Mouse (Mus musculus) G1E (cell line): Measurements from ENCODE around the gene Arhgap23. TPM values are rescaled to one million over a fixed set of nuclear protein-coding genes. Genes with fewer than 3 reads are reported as not detected.

ENCODE experiments used
- ATAC-seq: 2 replicates; pipeline ENCODE4 v1.8.0; 2016; ENCODE audit warnings: mild to moderate bottlenecking; ENCODE audit not compliant: insufficient number of reproducible peaks, poor library complexity, low FRiP score, severe bottlenecking; ENCODE audit errors: extremely low read depth
- DNase-seq: peaks from one replicate; pipeline ENCODE4 v3.0.0; 2012; ENCODE audit warnings: low spot score
- H3K27me3 ChIP-seq: 2 replicates; pipeline ENCODE4 v1.6.1; 2012; ENCODE audit warnings: mild to moderate bottlenecking, low read length, inconsistent platforms; ENCODE audit not compliant: insufficient read depth
- H3K36me3 ChIP-seq: replicated peaks from 2 replicates; pipeline ENCODE3; 2012; ENCODE audit warnings: mild to moderate bottlenecking, inconsistent platforms
- H3K4me1 ChIP-seq: 2 replicates; pipeline ENCODE4 v1.6.1; 2012; ENCODE audit warnings: low read depth, low read length, inconsistent platforms, mixed read lengths; ENCODE audit not compliant: insufficient read depth
- H3K4me3 ChIP-seq: 2 replicates; pipeline ENCODE4 v1.5.1; 2012; ENCODE audit warnings: low read depth, mild to moderate bottlenecking, inconsistent platforms, low read length, moderate library complexity, mixed read lengths
- H3K9me3 ChIP-seq: replicated peaks from 2 replicates; pipeline ENCODE4 v1.6.1; 2012; ENCODE audit warnings: inconsistent platforms
- CTCF ChIP-seq: IDR thresholded peaks from 2 replicates; pipeline ENCODE4 v1.5.1; 2012; ENCODE audit warnings: low read depth, low read length, inconsistent platforms, mixed read lengths
- GATA1 ChIP-seq: IDR thresholded peaks from 2 replicates; pipeline ENCODE4 v1.6.1; 2012; ENCODE audit warnings: borderline replicate concordance, low read length, inconsistent platforms, mixed read lengths
- GATA2 ChIP-seq: IDR thresholded peaks from 2 replicates; pipeline ENCODE4 v1.6.1; 2012; ENCODE audit warnings: low read depth, low read length, inconsistent platforms, borderline replicate concordance
- POLR2AphosphoS5 ChIP-seq: IDR thresholded peaks from 2 replicates; pipeline ENCODE4 v1.6.1; 2012; ENCODE audit warnings: low read depth, low read length, inconsistent platforms; ENCODE audit not compliant: insufficient replicate concordance
- TAL1 ChIP-seq: conservative IDR thresholded peaks from 2 replicates; pipeline ENCODE4 v1.6.1; 2012; ENCODE audit warnings: low read depth, low read length, inconsistent platforms, mixed read lengths
- polyA plus RNA-seq: library from polyadenylated mRNA; stranded (reverse); fragments of >175 nt; gene quantifications from 2 replicates; pipeline ENCODE4 v1.2.3, GENCODE M21; 2012
- total RNA-seq, 2 experiments: library from RNA; stranded (forward) in 1 of 2; stranded (reverse) in 1 of 2; fragments of 200-1000 nt in 1 of 2; fragments of >200 nt in 1 of 2; fragmentation: Nextera tagmentation in 1 of 2; gene quantifications; 2 replicates each; pipeline ENCODE4 v1.2.3; 2014 to 2017

The Arhgap23 gene
- total and polyA plus RNA-seq, 3 experiments = 2.4 to 18.6 (median 17.9) TPM

DNA sequence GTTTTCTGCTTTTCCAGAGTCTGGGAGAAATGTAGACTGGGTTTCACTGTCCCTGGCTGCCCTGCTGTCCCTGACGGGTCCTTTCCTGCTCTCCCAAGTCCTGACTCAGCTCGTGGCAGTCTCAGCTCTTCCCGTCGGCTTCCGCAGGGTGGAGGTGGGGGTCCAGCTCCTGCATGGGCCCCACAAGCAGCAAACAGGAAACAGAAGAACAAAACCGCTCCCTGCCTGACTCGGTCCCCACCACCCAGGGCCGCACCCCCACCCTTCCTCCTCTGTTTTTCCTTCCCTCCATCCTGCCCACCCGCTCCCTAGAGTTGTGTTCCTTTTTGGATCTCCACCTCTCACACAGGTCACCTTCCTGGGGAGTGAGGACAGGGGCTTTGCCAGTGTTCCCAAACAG is 23.5 kb downstream of the Arhgap23 start:
- DNase-seq = no peak
- TF ChIP-seq GATA2 (no peak), TAL1 (no peak), CTCF (no peak), GATA1 (no peak), POLR2AphosphoS5 (no peak)
- no peak for ATAC-seq
- peaks cover 28% of the 10 kb centered on the region for H3K36me3 ChIP-seq
- H3K4me3 ChIP-seq = peak overlapping the region; percentile 7; the same call in 1 of the 2 replicates
- H3K9me3 ChIP-seq = no peaks in the 10 kb centered on the region
- peaks cover 21% of the 10 kb centered on the region for H3K27me3 ChIP-seq
- peaks cover 89% of the 10 kb centered on the region for H3K4me1 ChIP-seq

DNA sequence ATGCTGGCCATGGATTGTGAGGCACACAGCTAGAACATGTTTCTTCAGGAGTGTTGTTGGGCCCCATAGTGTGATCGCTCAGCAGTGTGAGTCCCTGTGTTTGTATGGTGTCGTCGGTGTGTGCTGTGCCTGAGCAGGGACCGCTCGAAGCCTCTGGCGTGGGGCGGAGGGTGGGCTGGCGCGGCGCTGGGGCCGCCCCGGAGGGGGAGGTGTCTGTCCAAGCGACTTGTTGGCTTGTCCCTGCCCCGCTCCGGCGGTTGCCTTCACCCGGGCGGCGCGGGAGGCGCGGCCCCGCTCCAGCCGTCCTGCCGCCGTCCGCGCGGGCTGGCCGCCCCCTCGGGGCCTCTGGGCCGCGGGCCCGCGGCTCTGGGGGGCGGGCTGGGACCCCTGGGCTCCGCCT is 24.6 kb downstream of the Arhgap23 start:
- no peak for ATAC-seq
- no peaks in the 10 kb centered on the region for H3K9me3 ChIP-seq
- peaks cover 39% of the 10 kb centered on the region for H3K36me3 ChIP-seq
- peak overlapping the region; percentile 74 for H3K4me3 ChIP-seq
- H3K4me1 ChIP-seq = peaks cover 94% of the 10 kb centered on the region
- TF ChIP-seq TAL1 = no peak
- TF ChIP-seq GATA1 = no peak
- TF ChIP-seq GATA2 = no peak
- no peak for TF ChIP-seq CTCF
- no peak for TF ChIP-seq POLR2AphosphoS5
- no peak for DNase-seq
- peaks cover 21% of the 10 kb centered on the region for H3K27me3 ChIP-seq

DNA sequence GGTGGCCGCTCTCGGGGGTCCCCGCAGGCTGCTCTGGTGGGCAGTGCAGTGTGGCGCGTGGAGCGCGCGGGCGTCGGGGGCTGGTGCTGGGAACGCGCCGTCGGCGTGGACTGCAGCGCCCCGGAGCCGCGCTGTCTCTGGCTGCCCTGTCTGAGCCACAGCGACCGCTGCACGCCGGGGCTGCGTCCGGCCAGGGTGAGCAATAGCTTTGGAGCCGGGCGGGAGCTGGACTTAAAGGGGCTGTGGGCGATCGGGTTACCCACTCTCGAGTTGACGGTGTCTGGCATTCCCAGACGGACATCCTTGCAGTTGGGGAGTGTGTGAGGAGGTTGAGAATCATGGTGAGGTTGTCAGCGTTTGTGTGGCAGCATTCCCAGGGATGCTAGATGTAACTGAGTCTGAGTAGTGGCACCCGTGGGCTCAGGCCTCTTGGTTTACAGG is 25.1 kb downstream of the Arhgap23 start:
- peaks cover 94% of the 10 kb centered on the region for H3K4me1 ChIP-seq

DNA sequence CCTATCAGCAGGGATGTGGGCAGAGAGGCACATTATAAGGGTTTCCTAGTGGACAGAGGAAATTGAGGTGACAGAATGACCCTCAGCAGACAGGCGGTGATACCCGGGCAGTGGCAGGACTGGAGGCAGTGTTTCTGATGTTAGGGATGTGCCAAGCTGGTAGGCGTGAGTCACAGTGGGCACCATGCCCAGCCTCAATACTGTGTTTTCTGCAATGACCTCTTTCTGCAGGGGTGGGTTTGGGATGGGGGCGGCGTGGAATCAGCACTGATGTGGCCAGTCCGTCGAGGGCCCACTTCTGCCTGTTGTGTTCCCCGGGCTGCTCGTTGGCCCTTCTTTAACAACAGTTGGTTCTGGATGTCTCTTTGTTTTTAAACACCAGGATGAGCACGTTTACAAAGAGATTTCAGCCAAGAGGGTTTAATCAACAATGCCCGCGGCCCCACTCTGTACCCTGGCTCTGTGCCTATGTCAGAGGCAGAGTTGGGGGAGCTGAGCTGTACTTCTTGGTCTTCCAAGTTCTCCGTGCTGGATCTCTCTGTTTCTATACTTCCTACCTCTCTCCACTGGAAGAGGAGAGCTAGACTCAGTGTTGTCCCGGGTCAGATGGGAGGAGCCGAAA is 25.8 kb downstream of the Arhgap23 start:
- H3K4me1 ChIP-seq = peaks cover 94% of the 10 kb centered on the region
- peaks cover 48% of the 10 kb centered on the region for H3K36me3 ChIP-seq
- no peak for DNase-seq
- no peak for ATAC-seq
- no peak for TF ChIP-seq POLR2AphosphoS5
- TF ChIP-seq GATA2 = no peak
- no peak for TF ChIP-seq TAL1
- no peak for TF ChIP-seq CTCF
- TF ChIP-seq GATA1 = no peak
- peaks cover 21% of the 10 kb centered on the region for H3K27me3 ChIP-seq
- peak overlapping the region; percentile 74; the same call in 1 of the 2 replicates for H3K4me3 ChIP-seq
- H3K9me3 ChIP-seq = no peaks in the 10 kb centered on the region

More for the DNA sequence above, 25.1 kb downstream of the Arhgap23 start:
- peaks cover 44% of the 10 kb centered on the region for H3K36me3 ChIP-seq
- no peak for TF ChIP-seq POLR2AphosphoS5
- H3K27me3 ChIP-seq = peaks cover 21% of the 10 kb centered on the region
- no peak for DNase-seq
- ATAC-seq = no peak
- peak overlapping the region; percentile 74 for H3K4me3 ChIP-seq
- no peaks in the 10 kb centered on the region for H3K9me3 ChIP-seq

DNA sequence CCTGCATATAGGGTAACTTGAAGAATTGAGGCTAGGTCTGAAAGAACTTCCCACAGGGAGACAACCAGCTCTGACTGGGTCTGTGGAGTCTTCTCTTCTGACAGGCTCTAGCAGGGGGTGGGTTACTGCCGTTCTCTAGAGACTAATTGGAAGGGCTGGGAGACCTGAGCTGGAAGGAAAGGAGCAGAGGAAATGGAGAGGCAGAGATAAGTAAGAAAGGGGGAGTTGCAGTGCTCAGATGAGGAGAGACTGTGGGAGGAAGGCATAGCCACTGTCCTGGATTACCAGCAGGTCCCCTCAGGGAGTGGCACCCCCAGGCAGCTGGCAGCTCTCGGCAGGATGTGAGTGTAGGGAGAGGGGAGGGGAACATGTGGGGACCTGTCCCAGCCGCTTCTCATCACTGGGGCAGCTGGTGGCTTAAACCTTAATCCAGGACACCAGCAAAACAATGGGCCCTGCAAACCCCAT is 26.4 kb downstream of the Arhgap23 start:
- TF ChIP-seq GATA1 = no peak
- no peak for TF ChIP-seq CTCF
- no peak for TF ChIP-seq GATA2
- TF ChIP-seq TAL1 = no peak
- no peak for TF ChIP-seq POLR2AphosphoS5
- peaks cover 21% of the 10 kb centered on the region for H3K27me3 ChIP-seq
- no peaks in the 10 kb centered on the region for H3K9me3 ChIP-seq
- H3K36me3 ChIP-seq = peaks cover 44% of the 10 kb centered on the region
- DNase-seq (no peak), ATAC-seq (peak; percentile 29; the same call in 1 of the 2 replicates)
- H3K4me3 ChIP-seq = peak overlapping the region; percentile 50; the same call in 1 of the 2 replicates
- peaks cover 94% of the 10 kb centered on the region for H3K4me1 ChIP-seq

DNA sequence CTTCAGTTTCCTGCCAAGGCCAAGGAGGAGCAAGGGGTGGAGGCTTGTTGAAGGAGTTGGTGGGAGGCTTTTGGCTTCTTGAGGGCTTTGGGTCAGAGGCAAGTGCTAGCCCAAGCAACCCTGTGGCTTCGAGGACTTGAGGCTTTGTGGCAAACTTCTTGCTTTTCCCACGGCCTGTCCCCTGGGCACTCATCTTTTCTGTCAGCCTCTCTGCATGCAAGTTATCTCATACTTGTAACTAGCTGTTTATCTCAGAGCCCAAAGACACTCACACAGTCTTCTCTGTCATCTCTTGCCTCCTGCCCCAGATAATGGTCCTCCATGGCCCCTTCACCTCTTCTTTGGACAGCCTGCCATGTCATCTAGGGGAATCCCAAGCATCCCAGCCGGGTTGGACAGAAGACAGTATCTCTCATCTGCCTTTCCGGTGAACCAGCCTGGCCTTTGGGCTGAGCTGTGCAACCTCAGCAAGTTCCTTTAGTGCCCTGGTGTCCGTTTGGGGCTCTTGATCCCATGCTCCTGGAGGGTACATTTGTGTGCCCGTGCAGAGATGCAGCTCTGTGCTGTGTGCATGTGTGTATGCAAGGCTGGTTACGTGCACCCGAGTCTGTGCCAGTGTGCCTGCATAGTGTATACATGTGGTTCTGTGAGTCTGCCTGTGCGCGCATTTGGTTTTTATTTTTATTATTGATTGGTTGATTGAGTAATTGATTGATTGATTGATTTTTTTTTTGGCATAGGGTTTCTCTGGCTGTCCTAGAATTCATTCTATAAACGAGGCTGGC is 27.8 kb downstream of the Arhgap23 start:
- Histone ChIP-seq H3K4me1 (peaks cover 100% of the 10 kb centered on the region), H3K4me3 (peak overlapping the region; percentile 44; the same call in 1 of the 2 replicates), H3K27me3 (peaks cover 21% of the 10 kb centered on the region), H3K36me3 (peaks cover 49% of the 10 kb centered on the region), H3K9me3 (no peaks in the 10 kb centered on the region)
- TF ChIP-seq GATA2 = no peak
- no peak for TF ChIP-seq TAL1
- TF ChIP-seq POLR2AphosphoS5 = no peak
- no peak for TF ChIP-seq GATA1
- TF ChIP-seq CTCF = no peak
- no peak for ATAC-seq
- DNase-seq = no peak
